Mouse (Mus musculus): ENCODE measurements around the gene Mtmr2.

- no peak for TF ChIP-seq CHD2 (IDR thresholded peaks at IDR 0.05; ENCODE audit: low read depth, low read length)
- TF ChIP-seq ZC3H11A (IDR thresholded peaks at IDR 0.05; ENCODE audit: borderline replicate concordance, low read depth, low read length): peak; percentile 70; the same call in 1 of the 2 replicates
- no peak for TF ChIP-seq HCFC1 (IDR thresholded peaks at IDR 0.05; ENCODE audit: borderline replicate concordance, insufficient read depth, low read length)
Observed at GRCm38 (mm10) chr9:13848481-13849480, 100.6 kb downstream of the Mtmr2 start.

All from ES-E14 (cell line).